Mouse (Mus musculus) gastrocnemius, adult 8-10 months (tissue): Measurements from ENCODE around the gene Tuba1c. TPM values are rescaled to one million over a fixed set of nuclear protein-coding genes. Genes with fewer than 3 reads are reported as not detected.

Experiments
- DNase-seq, 2 experiments: peaks; one replicate each; pipeline ENCODE4 v3.0.0; 2022; ENCODE audit warnings: low spot score in 2 of 2
- total RNA-seq, 4 experiments: library from RNA; stranded (reverse); gene quantifications; 2 replicates each; pipeline ENCODE4 v1.2.4; 2022

The Tuba1c gene
- 1 to 10 TPM; 5.7 to 7.8 (median 6.8) TPM for total RNA-seq

DNA sequence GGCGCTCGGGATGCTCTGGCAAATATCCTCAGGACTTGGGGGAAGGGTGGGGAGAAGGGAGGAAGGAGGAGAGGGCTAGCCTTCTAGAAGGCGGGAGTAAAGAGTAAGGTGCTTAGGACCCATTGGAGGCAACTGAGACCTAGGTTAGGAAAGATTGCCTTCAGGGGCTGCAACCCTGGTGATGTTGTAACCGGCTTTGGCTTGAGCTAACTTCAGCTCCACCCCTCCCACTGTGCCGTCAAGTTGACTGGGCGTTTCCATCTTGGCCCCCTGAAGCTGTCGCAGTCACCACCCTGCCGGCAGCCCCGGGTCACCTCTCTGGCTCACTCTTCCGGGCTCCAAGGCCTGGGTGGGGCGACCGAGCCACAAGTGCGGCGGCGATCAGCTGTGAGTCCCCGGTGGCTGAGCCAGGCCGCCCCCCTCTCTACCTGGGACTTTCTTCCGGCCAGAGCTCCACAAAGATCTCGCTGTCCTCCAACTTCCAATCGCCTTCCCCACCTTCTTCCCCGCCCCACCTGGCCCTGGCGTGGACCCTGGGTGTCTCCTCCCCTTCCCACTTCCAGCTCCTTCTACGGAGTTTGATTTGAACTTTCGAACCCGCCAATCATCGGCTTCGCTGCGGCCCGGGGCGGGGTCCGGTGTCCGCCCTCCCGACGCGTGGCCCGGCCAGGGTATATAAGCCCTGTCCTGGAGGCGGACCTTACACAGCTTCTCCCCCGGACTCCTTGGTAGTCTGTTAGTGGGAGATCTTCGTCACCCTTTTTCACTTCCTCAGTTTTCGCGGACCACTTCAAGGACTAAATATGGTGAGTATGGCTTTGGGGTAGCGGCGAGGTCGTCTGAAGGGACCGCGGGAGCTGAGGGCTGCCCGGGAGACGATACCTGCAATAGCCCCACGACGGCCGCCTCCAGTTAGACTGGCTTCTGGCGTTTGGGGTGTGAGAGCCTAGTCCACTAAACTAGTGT is at the start of gene Tuba1c:
Gene Tuba1c, plus strand, starts transcription at position 273 of the 966 bp plus-strand sequence.
- peak; percentile 84 to 90 for DNase-seq

DNA sequence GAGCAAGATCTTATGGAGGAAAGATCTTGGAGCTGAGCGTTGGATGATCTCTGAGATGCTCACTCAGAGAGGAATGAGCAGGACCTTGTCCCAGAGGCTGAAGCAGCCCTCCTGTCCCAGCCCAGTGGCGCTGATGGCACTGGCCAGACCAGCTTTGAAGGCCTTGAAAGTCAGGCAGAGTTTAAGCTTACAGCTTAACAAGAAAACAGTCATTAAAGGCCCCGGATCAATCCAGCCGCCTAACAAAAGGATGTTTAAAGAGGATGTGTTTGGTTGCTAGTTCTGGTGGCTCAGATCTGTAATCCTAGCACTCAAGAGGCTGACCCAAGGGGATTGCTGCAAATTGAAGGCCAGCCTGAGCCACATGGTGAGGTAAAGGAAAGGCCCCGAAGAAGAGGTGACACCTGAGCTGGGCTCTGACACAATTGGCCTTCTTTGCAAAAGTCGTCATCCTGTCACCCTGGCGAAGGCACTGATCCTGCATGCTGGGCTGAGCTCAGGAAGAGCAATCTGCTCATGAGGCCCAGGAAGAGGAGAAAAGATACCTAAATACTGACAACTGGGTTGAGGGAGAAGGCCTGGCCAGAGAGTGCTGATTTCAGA is 49.6 kb upstream of the Tuba1c start:
- DNase-seq: no peak

DNA sequence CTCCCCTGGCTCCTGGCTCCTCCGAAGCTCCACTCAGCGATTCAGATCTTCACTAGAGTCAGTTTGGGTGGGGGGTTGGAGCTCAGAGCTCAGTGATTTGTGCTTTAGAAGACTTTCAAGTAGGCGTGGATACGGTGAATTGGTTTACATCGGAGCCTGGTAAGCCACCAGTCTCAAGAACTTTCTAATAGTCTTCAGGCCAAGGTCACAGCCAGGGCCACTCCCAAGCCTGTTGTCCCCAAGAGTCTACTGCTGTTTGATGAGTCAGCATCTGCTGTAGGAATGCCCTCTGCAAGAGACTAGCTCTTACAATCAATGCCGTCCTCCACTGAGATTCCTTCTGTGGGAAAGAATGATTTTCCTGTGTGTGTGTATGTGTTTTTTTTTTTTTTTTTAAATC is 47.6 kb upstream of the Tuba1c start:
- DNase-seq: no peak

DNA sequence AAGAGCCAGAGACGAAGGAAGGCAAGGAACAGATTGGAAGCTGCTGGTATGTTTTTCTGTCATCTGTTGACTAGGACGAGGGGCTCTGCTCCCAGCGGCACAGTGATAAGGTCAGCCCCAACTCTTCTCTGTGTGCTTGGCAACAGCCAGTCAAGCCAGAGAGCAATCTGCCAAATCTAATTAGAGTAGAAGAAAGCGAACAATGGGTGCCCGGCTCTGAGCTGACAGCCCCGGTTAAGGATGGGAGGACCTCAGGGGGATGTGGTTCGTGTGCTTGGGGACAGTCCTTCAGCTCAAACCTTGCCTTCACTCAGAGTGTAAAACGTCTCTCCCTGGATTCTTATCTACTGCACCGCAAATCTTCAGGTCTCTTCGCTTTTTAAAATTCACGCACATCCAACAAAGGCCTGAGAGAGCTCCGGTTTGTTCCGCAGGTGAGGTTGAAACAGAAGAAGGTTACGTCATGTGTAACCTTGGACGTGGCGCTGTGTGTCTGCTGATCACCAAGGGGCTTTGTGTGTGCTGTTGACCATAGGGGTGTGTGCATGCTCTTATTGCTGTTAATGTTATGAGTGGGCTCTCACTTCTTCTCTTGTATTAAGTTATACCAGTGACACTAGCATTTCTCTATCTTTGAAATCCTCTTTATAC is 46.1 kb upstream of the Tuba1c start:
- DNase-seq: no peak

DNA sequence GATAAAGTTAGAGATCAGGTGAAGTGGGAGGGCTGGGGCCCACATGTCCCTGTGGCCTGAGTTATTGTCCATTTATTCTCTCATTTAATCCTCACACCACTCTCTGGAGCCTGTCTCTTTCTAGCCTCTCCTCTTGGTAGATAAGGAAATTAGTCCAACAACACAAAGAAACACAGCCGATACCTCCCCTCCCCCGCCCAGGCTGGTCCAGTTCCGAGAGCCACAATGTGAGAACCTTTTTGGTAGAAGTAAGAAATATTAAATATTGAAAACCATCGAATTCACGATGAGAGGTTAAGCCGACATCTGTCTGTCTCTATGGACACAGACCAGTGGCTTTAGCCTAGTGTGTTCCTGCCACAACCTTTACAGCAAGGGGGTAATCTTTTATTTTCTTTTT is 45.0 kb upstream of the Tuba1c start:
- no peak for DNase-seq

DNA sequence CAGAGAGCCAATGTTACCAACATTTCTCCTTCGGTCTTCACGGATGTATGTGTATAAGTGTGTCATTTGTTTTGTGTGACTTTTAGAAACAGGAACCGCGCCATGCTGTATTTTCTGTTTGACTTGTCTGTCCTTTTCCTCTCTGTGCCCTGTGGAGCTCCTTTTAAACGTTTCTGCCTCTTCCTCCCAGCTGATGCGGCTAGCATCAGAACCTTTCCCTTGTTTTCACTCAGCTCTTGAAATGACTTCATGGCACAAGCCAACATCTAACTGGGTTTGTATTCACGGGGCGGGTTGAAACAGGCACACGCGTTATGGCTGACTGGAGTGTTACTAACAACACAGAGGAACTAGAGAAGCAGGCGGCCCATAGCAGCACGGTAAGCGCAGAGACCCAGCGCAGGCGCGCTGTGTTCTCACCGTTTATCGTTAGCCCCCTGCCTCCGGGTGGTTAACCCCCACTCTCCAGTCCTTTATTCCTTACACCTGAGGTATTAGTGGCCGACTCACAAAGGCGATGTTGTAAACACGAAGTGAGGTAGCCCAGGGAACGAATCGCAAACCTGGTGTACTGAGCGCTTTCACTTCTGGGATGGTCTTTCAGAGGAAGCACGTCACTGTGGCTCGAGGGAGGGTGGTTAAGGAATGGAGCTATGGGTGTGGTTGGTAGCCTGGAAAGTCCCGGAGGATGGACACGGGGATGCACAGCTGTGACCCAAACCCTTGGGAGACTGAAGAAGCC is 44.3 kb upstream of the Tuba1c start:
- DNase-seq: peak; percentile 76

DNA sequence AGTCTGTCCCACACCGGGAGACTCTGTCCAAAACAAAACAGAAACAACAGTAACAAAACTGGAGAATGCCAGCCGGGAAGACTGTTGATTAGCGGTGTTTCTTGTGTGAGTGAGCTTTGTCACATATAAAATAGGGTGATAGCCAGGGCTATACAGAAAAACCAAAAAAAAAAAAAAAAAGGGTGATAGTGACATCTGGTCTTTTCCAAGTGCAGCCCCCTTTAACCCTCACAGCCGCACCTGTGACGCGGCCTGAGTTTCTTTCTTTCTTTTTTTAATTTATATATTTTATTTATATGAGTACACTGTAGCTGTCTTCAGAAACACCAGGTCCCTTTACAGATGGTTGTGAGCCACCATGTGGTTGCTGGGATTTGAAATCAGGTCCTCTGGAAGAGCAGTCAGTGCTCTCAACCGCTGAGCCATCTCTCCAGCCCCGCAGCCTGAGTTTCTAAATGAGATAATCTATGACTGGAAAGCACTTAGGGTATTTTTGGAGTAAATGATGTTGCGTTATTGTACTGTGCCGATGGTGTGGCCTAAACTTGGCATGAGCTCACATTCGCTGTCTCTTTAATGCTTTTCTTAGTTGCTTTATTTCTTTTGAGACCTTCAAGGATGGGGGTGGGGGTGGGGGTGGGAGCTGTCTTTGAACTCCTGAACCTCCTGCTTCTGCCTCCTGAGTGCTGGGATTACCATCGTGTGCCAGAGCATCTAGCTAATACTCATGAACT is 43.5 kb upstream of the Tuba1c start:
- DNase-seq: no peak

DNA sequence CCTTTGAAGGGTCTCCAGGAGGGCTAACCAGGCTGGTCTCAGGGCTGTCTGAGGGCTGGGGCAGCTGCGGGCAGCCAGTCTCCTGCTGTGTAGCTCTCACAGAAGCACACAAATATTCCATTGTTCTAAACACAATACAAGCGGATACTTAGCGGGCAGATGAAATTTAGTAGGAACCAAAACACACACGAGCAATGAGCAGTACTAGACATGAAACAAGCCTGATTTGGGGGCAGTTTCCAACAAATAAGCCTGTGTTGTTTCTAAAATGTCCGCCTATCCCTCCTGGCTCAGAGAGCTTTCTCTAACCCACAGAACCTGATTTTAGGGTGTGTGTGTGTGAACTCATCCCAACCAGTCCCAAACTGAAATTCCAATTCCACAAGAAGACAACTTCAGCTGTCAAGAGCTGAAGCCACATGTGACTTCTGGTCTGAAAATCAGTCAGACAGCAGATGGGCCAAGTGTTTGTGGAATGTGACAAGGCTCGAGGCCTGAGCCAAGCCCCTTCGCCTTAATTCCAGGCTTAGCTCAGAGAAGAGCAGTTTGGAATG is 42.5 kb upstream of the Tuba1c start:
- no peak for DNase-seq

DNA sequence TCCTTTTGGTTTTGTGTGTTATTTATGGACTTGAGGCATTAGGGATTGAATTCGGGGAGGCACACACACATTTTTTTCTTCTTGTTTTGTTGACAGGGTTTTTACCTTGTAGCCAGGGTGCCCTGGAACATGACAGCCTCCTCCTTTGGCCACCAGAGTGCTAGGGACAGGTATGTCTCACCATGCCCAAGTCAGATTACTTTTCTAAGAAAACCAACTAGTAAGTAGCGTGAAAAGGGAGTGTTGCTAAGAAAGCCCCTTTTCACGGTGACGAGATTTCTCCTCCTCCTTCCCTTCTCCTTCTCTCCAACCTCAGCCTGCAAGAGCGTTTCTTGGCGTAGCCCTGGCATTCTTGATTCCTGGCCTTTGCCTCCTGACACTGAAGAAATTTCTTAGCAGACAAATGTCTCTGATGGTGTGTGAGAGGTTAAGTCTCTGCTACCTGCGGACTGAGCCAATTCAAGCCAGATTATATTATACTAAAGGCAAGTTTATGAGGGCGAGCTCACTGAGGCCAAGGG is 42.0 kb upstream of the Tuba1c start:
- DNase-seq: no peak

DNA sequence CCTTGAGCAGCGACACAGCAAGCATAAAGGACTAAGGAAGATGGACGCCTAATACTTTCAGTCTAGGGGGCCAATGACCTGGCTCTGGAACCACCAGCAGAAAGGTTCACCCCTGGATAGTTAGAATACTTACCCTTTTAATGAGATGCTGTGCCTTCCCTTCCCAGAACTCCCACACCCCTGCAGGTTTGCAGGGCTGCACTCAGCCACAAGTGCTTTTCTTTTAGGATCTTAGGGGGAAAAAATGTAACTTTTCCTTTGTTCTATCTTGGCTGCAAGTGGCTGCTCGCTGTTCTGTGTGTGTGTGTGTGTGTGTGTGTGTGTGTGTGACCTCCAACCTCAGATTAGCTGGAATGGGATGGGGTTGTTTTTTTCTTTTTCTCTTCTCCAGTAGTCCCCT is 40.9 kb upstream of the Tuba1c start:
- no peak for DNase-seq

DNA sequence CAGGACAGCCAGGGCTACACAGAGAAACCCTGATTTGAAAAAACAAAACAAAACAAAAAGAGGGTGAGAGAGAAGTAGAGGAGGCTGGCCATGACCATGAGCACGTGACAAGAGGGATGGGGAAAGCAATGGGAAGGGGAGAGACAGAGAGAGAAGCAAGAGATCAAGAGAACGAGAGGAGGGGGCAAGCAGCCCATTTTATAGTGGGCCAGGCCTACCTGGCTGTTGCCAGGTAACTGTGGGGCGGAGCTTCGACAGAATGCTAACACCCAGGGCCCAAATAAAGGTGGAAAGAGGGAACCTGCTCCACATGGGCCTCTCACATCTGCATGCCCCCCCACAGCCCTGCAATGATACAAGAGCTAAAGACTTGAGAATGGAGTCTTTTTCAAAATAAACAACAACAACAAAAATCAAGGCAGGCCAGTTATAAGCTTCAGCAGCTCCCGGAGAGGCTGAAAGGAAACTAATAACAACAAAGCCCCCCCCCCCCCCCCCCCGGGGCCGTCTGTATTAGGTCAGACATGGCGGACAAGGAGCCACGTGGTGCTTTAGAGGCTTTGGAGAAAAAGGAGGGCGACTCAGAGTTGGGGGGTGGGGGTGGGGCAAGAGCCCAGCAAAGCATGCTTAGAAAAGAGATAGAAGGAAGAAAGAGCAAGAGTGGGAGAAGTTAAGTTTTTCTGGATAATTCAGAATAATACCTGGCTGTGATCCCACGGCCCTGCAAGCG is 39.8 kb upstream of the Tuba1c start:
- DNase-seq: no peak

DNA sequence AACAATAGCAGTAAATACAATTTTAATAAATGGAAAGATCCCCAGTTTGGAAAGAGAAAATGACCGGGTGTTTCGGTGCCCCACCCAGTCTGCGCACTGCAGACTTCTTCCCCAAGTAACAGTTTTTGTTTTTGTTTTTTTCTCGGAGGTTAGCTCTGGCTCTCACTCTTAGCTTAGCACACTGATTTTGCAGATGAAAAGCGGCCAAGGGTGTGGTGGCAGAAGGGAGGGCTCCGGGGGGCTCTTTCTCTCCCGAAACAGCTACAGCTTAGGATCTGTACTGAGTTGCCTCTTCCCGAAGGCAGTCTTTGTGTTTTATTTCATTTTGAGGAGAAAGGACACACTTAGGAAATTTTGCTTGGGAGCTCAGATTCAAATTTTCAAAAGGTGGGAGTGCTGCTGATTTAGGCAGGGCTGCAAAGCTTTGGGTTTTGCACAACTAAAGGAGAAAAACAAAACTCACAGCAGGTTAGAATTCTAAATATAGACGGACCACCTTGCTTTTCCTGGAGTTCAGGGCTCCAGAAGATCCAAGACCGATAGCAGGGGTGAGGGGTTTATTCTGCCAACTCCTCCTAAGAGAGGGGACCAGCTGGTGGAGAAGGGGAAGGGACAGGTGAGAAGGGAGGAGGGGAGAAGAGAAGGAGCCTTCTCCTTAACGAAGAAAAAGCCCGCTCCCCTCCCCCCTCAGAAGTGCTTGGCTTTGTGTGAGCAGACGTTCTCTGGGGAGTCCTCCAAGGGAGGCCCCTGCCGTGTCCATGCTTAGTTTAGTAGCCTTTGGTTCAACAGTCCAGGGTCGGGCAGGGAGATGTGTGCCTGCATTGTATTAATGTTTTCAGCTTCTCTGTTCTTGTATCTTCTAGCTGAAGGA is 38.8 kb upstream of the Tuba1c start:
- no peak for DNase-seq

DNA sequence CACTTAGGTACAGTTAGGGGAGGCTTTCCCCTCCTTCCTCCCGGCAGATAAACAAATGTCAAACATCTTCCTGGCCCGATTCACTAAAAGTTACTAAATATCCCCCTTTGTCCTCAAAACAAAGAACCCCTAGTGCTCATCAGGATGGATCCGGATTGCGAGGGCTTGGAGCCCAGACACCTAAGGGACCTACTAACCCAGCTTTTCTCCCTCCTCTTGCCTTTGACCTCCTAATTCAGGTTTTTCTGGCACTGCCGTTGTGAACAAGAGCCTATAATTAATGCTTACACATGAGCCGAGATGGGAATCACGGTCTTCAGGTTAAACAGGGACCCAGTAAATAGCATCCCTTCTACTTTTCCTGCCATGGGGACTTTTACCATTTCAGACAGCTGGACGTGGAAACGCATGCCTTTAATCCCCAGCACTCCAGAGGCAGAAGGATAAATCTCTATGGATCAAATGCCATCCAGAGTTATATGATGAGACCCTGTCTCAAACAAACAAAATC is 38.1 kb upstream of the Tuba1c start:
- DNase-seq: no peak

DNA sequence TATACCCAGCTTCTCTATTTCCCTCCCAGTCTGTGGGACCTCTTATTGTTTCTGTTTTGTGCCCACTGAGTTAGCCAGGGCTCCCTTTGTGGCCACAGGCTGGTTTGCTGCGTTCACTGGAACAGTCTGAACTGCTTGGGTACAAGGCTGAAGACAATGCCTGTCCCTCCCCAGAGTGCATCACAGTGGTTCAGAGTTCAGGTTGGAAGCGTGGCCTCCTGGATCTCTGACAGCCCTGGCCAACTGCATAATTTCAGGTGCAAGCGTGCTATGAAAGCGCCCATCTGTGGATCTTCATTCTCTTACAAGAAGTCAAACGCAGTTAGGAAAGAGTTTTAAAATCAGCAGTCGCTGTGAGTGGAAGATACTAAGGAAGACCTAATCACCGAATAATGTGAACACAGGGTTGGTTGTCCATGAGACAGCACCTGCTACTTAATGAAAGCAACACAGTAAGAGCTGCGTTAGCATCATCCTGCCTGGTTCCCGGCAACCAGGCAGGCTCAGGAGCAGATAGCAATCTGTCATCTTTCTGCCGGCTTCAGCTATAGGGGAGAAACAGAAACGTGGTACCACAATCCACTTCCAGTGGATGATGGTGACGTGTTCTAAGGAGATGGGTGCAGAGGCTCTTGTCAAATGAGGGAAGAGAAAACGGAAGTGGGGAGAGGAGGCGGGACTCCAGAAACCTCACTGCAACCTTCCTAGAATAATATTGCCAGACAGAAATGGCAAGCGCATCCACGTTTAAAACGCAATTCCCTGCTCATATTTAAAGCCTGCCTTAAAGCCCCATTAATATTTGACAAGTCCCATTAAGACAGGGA is 37.4 kb upstream of the Tuba1c start:
- DNase-seq: no peak

DNA sequence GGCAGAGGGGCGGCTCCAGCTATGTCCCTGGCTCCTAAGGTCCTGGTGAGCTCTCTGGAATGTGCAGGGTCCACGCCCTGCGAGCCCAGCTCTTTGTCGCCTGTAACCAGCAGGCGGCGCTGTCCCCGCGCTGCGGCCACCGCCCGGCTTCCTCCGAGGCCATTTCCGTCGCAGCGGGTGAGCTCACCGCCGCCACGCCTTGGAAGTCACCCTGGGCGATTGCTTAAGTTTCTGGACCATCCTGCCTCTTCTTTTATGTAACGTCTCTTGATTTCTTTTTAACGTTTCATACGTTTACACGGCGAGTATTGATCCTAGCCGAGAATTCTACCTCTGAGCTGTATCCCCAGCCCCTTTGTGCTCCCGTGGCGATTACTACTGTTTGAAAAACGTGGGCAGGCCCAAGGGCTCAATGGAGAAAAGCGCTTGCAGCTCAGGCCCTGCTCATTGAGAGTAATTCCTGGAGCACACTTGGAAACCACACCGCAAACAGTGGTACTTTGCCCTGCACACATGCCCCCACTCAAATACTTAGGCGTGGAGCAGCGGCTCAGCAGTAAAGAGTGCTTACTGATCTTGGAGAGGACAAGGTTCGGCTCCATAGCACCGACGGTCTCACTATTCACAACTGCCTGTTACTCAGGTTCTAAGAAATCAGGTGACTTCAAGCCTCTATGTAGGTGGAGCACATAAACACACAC is 36.4 kb upstream of the Tuba1c start:
- DNase-seq: peak; percentile 91 to 93

DNA sequence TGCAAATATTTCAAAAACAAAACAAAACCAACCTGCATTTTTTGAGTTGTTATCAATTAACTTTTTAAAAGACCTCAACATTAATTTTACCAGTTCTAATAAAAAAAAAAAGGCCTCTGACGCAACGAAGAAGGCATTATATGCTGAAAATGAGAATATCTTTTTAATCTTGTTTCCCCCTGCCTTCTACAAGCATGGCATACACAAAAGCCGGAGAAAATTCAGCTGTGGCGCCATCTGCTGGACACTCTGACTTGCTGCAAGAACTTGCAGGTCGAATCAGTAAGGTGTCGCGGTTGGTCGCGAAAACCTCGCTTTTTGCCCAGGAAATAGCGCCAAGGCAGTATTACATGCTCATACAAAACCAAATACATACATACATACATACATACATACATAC is 35.8 kb upstream of the Tuba1c start:
- peak; percentile 61 to 73 for DNase-seq

DNA sequence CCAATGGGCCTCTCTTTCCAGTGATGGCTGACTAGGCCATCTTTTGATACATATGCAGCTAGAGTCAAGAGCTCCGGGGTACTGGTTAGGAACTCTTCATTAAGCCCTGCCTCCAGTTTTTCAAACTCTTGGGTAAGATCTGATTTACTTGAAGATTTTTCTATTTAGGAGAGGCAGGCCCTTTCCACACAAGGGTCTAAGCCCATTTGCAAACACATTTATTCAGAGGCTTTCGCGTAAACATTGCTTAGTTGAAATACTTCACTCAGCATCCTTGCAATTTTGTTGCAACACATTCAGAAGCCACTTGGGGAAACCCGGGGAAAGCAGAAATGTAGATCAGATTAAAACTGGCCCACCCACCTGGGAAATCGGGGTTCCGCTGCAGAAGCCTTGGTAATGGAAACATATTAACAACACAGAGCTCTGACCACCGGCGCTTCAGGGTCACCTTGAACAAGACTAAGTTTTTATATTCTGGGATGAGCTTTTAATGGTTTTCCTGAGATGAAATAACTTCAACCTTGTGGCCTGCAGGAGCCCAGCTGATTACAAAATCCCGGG is 34.7 kb upstream of the Tuba1c start:
- no peak for DNase-seq
